Mouse (Mus musculus): ENCODE data around the gene Fads3.

The Fads3 gene

GRCm38 (mm10) chr19:10067701-10068100, 26.3 kb downstream of the Fads3 start:
- no peak for DNase-seq (ENCODE audit: low read depth, low spot score)

DNA sequence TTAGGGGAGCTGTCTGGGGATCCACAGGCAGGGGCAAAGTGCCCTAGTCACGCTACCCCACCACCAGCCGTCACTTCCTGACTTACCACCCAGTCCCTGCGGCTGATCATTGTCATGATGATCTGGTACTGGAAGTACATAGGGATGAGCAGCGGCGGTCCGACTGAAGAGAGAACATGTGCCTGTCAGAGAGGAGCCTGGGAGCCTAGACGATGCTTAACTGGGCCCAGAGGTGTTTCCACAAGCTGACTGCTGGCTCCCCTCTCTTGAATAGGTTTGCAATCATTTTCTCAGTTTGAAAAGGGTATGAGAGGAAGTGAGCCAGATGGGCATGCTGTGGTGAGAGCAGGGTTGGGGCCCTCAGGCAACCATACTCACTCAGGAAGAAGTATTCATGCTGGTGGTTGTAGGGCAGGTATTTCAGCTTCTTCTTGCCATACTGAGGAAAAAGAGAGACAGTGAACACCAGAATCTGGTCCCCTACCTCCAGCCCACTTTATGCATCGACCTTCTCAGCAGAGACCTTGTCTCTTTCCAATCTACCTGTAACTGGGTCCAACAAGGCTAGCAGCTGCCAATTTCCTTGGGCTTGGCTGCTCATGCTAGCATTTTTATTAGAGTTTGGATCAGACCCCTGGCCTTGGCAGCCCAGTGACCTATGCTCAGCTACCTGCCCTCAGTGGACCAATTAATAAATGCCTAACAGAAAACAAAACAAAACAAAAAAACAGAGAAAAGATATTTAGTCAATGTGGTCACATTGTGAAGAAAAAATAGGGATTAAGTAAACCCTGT, 29.0 kb downstream of the Fads3 start:
- DNase-seq (ENCODE audit: low read depth, low spot score) = no peak

DNA sequence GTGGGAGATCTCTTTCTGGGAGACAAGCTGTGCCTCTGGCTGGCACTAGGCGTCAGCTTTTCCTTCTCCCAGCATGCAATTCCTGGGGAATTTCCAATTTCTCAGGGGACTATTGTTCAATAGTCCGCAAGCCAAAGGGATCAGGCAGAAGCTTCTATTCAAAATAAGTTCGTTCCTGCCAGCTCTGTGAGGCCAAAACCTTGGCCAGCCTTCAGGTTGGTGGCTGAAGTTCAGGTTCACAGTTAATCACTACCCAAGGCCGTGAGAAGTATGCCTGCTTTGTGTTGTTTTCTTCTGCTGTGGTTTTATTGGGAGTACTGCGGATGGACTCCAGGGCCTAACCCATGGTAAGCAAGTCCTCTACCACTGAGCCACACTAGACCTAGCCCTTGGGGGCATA, 29.8 kb downstream of the Fads3 start:
- DNase-seq (ENCODE audit: low read depth, low spot score) = no peak

GRCm38 (mm10) chr19:10071892-10072291, 30.5 kb downstream of the Fads3 start:
- no peak for DNase-seq (ENCODE audit: low read depth, low spot score)

- no peak for DNase-seq (ENCODE audit: low read depth, low spot score)
These were observed 31.8 kb downstream of the Fads3 start for GRCm38 (mm10) chr19:10073145-10073544.

DNA sequence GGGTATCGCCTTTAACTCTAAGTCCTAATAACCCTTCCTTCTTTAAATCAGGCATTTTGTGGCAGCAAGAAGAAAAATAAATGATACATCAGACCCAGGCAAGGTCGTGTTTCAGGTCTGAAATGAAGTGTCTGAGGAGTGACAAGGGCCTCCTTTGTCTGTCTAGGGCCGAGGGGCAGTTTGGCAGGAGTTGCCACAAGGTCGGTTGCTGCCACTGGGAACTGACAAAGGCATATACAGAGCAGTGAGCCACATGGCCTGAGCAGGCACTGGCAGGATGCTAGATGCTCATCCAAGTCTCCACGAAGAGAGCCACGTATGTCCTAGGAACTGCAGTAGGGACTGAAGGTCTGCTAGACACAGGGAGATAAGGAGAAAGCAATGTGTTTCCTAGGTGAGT, 37.0 kb downstream of the Fads3 start:
- DNase-seq (ENCODE audit: low read depth, low spot score) = no peak

GRCm38 (mm10) chr19:10080384-10080783, 39.0 kb downstream of the Fads3 start:
- no peak for DNase-seq (ENCODE audit: low read depth, low spot score)

DNA sequence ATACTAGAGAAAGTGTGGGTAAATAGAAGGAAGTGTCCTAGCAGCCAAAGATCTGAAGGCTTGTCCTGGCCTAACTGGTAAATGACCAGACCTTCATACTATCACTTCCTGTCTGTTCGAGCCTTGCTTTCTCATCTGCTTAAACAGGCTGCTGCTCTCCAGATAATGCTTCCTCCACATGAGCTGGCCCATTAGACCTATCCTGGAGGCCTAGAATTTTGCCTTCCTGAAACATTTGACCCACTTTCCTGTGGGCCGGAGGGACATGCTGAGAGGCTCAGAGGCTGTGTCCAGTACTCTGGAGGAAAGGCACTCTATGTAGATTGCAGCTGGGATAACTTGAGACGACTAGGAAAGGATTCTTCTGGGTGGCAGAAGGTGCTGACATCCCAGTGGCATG, 40.7 kb downstream of the Fads3 start:
- no peak for DNase-seq (ENCODE audit: low read depth, low spot score)

DNA sequence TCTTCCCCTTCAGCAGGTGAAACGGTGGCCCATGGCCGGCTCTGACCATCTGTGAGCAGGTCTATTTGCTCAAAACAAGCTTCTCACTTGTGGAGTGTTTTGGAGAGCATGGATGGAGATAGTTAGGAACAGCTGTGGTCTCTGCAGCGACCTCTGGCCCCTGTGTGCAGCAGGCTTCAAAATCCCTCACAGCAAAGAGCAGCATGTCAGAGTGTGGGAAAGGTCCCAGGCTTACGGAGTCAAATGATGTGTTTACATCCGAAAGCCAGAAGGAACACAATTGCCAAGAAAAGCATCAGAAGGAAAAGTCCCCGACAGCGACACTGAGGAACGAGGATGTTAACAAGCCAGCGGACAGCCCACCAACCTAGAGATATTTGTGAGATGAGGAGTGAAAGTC, 44.1 kb downstream of the Fads3 start:
- DNase-seq (ENCODE audit: low read depth, low spot score) = no peak

DNA sequence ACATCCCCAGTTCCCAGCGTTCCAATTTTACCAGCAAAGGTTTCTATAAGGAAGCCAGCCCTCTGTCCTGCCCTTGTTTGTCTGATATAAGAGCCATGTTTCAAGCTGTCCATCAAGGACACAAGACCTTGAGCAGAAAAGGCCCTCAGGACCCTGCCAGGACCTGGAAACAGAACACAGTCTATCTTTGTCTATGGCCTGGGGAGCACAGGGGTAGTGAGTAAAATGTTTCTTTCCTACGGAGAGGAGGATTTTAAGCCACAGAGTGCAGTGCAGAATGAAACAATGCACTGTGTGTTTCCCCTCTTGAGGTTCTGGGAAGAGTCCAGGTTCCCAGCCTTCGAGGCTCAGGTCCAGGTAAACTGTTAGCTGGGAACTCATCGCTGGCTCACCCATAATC, 45.6 kb downstream of the Fads3 start:
- DNase-seq (ENCODE audit: low read depth, low spot score) = no peak

- DNase-seq (ENCODE audit: low read depth, low spot score) = no peak
These were observed 52.5 kb downstream of the Fads3 start for GRCm38 (mm10) chr19:10093829-10094228.

DNA sequence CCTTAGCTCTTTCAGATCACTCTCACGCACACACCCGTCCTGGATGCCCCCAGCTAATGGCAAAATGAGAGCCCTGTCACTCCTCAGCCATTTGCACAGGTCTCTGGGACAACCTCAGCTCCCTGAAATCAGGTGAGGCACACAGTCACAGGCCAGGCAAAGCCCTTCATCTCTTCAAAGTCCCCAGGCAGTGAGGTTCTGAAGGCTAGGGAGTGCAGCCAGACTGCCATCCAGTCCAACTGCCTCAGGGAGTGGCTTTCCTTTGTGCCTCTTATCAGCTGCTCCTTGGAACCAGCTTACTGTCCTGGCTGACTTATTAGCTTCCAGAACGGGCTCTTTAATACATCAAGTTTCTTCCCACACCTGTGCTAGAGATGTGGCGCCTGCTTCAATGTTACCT, 53.3 kb downstream of the Fads3 start:
- no peak for DNase-seq (ENCODE audit: low read depth, low spot score)

GRCm38 (mm10) chr19:10096371-10096876, 55.1 kb downstream of the Fads3 start:
- no peak for DNase-seq (ENCODE audit: low read depth, low spot score)

- no peak for DNase-seq (ENCODE audit: low read depth, low spot score)
These were observed 56.5 kb downstream of the Fads3 start for GRCm38 (mm10) chr19:10097826-10098225.

DNA sequence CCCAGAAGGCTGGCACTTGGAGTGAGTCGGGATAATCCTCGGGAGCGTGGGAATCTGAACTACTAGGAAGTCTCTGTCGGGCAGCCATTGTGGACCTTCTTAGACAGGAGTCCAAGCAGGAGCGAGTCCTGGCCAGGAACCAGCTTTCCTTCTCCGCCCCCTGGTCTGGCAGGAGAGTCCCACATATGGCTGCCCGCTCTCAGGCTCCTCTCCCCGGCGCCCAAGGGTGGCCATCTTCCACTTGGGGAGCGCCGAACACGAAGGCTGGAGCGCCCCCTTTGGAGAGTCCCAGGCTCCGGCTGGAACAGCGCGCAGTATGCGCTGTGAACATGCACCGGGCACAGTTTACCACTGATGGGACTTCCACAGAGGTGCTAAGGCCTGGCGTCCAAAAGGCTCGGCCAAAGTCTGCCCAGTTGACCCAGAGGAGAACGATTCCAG, 59.3 kb downstream of the Fads3 start:
- DNase-seq (ENCODE audit: low read depth, low spot score) = peak; percentile 68

- peak; percentile 93 for DNase-seq (ENCODE audit: low read depth, low spot score)
These were observed 60.1 kb downstream of the Fads3 start, which contains the start of gene Fads2 for GRCm38 (mm10) chr19:10101341-10102053. TSS of gene Fads2 (minus strand) at chr19:10101746.

- DNase-seq (ENCODE audit: low read depth, low spot score) = no peak
These were observed 60.8 kb downstream of the Fads3 start for GRCm38 (mm10) chr19:10102054-10102700.

DNA sequence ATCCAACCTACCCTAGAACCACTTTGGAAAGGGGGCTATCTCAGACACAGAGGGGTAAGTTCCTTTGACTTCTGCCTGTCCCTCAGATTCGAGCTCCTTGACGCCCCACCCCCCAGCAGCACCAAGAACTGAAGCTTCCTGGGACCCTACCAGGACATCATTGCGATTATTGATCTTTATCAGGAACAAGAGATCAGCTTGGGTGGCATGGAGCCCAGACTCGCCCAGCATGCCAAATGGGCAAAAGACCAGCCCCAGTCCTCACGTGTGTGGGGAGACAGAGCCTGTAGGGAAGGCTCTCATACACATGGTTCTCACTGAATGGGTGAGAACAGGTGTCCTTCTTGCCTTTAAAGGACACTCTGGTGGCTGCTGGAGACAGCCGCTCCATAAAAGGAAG, 62.9 kb downstream of the Fads3 start:
- DNase-seq (ENCODE audit: low read depth, low spot score) = no peak

GRCm38 (mm10) chr19:10105034-10105493, 63.7 kb downstream of the Fads3 start:
- DNase-seq (ENCODE audit: low read depth, low spot score) = no peak

DNA sequence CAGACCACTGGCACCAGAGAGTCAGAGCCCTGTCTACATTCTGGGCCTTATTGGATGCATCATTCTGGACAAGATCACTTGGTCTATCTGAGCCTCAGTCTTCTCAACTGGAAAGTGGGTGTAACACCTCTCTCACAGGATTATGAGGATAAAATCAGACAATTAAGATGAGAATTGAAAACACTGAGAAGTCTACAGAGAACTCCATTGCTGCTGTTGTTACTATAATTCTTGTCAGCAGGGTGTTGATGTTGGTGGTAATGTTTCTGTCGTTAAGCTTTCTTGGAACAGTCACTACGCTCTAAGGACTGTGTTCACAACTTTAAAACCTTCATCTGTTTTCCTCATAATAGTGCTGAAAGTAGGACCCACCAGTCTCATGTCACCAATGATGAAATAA, 65.3 kb downstream of the Fads3 start:
- DNase-seq (ENCODE audit: low read depth, low spot score) = no peak

DNA sequence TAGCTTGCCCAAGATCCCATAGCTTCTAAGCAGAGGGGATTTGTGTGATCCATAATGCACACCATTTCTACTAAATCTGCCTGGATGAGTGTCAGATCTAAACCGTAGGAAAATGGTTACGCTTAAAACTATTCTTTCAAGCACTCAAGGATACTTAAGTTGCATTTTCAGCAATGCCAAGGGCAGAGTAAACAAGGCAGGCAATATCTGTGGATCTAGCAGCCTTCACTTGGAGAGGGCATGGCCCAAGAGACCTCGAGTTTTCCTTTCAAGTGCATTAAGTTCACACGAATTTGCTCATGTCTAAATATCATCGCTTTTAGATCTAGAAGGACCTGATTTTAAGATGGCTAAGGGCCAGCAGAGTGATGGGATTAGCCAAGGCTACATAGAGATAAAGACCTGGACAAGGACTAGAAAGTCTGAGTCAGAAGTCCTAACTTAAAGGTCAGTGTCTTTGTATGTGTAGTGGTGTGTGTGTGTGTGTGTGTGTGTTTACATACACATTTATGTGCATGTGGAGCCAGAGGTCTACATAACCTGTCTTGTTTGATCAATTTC, 65.8 kb downstream of the Fads3 start:
- DNase-seq (ENCODE audit: low read depth, low spot score) = no peak

DNA sequence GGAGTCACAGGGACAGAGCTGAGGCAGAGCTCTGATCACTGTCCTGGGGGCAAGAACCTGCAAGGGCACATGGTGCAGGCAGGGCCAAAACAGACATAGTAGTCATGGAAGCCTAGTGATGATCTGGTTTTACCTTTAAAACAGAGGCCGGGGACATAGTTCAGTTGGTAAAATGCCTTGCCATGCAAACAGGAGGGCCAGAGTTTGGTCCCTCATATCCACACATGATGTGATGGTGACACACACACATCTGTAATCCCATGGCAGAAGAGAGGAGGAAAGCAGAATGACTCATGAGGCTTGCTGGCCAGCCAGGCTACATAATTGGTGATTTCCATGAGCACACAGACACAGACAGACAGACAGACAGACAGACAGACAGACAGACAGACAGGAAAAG, 66.8 kb downstream of the Fads3 start:
- DNase-seq (ENCODE audit: low read depth, low spot score) = no peak

Data from forelimb bud, embryonic 11.5 days (tissue).